Mouse (Mus musculus) cerebellum, adult 18-20 months (tissue): ENCODE results near the gene Pah.
A peak's percentile ranks its signal among the peaks of the same experiment; 100 is the strongest.

Source experiments
- DNase-seq, 2 experiments: peaks; one replicate each; pipeline ENCODE4 v3.0.0; 2021

Gene Pah

DNA sequence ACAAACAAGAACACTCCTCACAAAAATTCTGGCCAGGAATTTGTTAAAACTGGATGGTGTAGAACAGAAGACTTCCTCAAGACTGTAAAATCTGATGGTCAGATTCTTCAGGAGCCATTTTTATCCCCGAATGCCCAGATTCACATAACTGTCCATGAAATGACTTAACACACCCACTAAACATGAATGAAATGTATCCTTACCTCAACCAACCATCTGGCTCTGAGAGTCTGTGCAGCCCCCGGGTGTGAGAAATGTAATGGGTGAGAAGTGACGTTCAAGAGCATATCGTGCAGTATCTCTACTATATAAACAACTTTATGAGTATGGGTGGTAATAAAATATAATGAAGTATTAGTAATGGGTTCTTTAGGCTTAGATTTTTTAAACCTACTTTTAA lies 13.0 kb upstream of the Pah start:
- DNase-seq = no peak

DNA sequence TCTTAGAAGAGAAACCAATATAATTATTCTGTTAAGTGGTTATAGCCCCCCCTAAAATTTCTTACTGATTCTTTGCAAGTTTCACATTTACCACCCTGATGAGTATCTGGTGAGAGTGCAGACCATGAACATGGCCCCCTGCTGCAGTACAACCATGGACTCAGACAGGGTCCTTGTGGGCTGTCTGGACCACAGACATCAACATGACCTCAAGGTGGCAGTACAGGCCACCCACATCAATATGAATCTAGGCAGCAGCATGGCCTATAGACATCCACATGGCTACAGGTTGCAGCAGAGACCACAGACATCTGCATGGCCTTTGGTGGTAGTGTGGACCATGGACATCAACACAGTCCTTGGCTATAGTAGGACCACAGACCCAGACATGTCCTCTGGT lies 8.5 kb upstream of the Pah start:
- no peak for DNase-seq

DNA sequence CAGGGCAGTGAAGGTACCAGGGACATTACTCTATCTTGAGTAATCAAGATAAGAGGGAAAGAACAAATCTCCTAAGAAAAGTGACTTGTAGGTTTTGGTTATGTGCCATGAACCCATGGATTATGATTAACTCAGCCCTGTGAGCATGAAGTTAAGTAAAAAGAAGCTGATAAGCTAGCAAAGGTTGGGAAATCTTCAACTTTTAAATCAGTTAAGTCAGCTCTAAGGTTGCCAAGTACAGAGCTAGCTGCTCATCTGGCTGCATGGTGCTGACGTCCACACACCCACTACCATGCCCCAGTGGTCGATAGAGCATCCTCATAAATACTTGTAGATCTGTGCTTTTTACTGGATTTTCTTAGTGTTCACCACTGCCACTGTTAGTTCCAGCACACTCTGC lies 3.0 kb upstream of the Pah start:
- DNase-seq = no peak

DNA sequence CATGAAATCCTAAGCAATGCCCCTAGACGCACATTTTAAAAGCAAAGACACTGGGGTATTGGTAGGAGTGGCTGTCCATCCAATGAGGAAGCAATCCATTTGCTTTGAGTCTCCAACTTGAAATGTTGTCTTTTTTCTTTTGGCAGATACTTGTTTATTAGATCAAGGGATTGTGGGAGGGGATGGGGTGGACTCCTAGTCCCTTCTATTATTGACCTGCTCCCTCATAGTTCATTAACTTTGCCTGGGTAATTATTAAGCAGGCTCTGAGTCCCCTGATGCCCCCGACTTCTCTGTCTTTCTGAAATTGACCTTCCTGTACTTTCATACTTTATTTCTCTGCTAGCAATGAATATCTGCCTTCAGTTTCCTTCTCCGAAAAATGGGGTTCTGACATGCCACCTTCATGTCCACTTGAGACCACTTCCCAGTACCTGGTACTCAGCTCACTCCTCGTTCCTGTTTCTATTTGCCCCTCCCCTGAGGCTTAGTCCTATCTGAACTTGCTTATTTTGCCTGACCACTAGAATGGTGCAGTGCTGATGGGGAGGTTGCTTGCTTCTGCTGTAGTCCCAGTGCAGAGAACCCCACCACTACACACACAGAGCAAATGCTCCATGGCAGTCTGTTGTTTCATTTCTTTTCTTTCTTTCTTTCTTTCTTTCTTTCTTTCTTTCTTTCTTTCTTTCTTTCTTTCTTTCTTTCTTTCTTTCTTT lies 1.0 kb upstream of the Pah start:
- no peak for DNase-seq

DNA sequence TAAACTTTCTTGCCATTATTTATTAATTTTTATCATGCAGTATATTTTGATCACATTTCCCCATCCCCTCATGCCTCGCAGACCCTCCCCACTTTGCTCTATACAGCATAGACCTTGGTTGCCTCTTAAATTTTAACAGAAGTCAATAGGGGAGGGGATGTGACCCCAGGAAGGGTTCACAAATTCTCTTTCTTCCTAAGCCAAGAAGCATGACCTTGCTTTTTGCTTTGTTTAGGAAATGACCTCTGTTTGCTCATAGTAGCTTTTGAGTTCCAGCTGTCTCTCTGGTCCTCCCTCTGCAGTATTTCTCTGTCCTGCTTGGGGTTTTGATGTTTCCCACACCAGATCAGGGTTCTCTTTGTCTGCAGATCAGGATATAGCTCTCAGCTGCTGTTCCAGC lies 12.6 kb downstream of the Pah start:
- DNase-seq = no peak

DNA sequence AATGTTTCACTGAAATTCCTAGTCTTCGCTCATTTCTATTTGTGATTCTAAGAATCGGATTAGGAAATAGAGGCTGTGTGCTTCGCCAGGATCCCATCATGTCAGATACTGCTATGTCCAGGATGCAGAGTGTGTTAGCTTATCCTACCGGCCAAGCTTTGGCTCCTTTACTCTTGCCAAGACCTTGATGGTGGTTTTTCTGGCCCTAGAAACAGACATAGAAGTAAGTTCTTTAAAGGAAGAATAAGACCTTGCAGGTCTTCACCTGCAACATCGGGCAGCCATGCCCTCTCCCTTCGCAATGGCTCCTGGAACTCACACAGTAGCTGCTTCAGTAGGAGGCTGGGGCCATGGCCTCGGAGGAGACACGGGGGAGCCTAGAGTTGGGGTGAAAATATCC lies 24.2 kb downstream of the Pah start:
- DNase-seq = no peak

DNA sequence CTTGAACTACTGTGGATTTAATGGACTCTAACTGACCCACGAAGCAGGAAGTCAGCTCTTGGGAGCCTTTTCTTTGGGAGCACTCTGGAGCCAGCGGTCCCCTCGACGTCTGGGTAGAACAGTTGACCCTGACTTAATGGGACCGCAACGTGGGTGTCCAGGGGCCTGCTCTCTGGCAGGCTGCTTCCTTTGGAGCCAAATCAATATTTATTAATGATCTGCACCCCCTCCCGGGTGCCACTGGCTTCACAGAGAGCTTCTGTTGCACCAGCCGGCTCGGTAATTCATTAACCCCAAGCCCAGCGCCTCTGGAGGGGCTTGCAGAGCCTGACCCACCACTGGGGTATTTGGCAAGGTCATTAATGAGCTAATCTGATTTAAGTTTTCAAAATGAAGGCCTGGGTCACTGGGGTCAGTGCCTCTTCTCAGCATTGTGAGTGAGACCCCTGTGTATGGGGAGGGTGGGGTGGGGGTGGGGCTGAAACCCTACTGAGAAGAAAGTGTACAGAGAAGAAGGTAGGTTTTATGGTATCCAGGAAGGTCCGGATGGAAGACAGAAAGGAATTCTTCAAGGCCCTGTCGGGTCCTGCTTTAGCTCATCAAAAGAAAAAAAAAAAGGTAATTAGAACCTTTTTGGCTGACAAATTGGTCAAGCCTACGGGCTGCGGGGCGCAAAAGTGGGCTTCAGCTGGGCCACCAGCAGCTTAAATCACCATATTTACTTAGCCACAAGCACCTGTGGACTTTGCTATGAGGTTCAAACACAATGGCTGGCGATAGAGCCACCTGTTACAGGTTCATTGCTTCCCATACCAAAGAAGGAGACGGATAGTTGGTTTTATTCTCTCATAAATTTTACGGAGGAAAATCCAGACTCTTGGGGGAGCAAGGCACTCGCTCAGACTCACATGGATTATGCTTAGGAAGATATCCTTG lies 25.0 kb downstream of the Pah start:
- no peak for DNase-seq

DNA sequence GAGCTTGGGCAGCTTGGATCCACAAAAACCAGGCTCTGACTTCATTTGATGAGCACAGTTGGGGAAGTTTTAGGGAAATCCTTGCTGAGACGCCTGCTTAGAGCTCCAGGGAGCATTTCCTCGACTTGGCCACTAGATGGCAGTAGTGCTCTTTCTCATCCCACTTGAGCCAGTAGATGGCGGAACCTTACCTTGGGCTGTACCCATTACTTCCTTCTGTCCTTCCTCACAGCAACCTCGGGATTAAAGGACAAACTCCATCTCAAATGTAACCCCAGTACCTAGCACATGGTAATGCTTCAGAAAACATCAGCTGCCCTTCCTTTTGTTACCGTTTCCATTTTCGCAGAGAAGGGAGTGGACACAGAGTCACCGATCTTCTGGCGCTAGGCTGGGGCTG lies 31.1 kb downstream of the Pah start:
- DNase-seq = peak; percentile 36 to 47

DNA sequence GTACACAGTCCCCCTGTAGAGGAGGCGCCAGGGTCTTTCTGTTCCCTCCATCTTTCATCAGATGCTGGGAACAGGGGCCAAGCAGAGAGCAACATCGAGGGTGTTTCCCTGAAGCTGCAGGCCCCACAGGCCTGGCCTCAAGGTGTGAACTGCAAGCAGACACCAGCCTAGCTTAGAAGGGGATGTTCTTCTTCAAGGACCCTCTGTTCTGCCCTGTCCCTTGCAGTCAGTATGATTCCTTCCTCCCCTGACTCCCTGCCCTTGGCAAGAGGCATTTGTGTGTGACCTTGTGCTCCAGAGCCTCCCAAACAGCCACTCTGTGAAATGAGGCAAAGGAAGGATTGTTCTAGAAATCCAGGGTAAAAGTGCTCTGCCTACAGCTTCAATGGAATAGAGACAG lies 34.8 kb downstream of the Pah start:
- no peak for DNase-seq

DNA sequence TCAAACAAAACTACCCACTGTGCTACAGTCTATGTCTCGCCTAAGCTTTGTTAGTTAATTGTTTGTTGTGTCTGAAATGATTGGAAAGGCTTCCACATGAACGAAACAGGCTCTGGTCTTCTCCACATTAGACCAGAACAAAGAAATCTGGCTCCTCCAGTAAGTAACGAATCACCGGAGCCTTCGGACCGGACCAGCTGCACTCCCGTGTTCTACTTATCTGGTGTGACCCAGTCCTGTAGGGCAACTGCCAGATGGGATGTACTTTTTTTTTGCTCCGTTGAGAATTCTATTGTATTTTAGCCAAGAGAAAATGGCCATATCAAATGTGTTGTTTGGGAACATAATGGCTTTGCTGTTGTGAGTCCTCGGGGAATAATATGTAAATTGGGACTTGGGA lies 42.2 kb downstream of the Pah start:
- no peak for DNase-seq

DNA sequence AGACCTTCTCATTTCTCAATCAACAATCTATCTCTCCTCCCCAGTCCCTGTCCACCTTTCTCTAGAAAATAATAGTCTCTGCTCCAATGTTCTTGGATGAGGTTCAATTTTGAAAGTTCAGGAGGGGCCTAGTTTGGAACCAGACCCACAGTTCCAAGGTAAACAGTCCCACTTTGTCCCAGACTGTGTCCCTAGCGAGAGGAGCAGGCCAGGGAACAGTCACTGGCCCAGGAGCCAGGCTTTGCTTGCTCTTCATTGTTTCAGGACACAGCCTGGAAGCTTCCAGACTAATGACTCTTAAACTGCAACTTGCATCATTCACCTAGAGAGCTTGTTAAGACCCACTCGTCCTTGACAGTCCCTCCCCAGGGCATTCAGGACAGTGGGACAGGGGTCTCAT lies 44.1 kb downstream of the Pah start:
- no peak for DNase-seq

DNA sequence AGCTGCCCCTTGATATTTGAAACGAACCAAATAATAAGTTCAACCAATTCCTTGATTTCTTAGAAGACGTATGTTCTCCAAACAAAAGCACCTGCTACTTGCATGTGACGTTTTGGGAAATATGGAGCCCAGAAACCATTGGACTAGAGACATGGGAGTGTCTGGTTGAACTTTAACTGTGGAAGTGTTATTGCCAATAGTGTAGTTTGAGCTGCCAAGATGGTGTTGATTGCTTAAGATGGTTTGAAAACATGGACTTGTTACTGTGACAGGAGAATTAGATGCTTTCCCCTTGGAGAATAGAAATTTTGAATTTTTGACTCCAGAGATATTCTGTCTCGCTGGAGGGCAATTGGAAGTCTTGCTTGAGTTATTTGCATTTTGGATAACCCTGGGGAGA lies 50.9 kb downstream of the Pah start:
- DNase-seq = no peak

DNA sequence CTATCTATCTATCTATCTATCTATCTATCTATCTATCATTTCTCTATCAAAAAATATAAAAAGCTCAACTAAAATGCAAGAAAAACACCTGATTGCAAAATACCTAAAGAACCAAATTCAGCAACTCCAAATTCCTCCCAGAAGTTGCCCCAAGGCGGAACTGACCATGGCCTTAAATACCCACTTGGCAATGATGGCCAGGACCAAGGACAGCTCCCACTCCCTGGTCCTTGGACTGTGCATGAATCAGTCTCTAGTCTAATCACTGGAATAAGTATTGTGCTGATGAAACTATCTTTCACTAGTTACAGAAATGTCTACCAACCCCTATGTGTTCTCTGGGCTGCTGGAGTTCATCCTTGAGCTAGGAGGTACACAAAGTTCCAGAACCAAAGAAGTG lies 65.1 kb downstream of the Pah start:
- no peak for DNase-seq

DNA sequence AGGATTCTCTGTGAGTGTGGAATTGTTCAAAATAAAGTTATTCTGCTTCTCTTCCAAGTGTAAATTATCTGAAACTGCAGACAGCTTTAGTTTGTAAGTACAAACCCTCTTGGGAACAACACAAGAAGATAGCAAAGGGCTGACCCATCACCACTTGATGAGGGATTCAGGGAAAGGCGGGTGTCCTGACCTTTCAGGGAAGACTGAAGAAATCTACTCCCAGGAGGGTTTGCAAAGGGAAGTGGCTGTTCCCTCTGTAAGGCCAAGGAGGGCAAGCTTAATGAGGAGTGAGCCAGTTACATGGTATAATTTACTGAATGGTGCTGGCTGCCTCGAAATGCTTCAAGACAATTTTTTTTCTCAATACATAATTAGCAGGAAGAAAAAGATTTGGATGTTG lies 72.3 kb downstream of the Pah start:
- no peak for DNase-seq

DNA sequence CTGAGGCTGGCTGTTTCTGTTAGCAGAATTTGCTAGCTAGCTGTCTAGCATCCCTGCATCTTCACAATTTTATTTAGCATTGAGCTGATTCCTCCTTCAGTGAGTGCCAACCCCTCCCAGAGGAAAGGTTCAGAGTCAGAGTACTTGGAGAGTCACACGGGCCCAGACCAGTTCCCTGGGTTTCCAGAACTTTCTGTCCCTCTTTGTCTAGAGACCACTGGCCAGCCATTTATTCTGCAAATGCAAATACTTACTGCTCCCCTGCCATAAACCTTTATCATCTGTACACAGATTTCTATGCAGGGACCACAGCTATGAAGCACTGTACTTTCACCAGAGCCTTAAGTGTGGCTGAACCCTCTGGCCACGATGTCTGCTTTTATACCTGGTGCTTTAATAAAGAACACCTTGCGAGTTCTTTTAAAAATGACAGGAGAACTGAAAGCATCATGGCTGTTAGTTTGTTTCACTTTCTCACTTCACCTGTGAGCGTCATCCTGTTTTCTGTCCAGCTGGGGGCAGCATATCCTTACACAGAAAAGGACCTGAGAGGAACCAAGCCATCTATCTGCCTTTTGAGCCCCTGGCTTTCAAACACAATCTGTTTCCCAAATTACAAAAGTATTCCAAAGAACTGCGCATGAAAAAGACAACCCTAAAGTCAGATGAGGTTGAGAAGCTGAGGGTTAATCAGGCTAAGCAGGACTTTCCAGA lies 74.9 kb downstream of the Pah start:
- DNase-seq = peak; percentile 18 to 32

DNA sequence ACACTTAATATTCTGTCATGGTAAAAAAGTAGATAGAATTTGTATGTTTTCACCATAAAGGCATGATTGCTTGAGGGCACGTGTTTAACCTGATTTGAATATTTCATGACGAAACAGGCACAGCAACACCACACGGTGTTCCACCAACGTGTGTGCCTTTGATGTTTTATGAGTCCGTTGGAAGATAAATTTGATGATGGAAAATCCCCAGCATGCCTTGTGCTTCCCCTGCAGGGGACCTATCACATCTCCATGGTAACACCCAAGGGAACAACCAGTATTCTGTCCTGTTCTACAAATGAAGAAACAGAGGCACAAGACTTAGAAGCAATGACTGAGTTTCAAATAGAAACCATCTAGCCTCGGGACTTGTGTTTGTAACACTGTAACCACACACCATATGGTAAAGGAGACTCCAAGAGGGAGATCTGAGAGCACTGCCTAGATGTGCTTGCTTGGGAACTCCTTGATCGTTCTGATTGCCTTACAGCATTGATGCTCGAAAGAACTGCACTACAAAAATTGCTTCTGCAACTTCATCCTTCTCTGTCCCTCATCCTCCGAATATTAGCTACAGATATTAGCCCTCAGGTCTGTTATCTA lies 75.6 kb downstream of the Pah start:
- no peak for DNase-seq

DNA sequence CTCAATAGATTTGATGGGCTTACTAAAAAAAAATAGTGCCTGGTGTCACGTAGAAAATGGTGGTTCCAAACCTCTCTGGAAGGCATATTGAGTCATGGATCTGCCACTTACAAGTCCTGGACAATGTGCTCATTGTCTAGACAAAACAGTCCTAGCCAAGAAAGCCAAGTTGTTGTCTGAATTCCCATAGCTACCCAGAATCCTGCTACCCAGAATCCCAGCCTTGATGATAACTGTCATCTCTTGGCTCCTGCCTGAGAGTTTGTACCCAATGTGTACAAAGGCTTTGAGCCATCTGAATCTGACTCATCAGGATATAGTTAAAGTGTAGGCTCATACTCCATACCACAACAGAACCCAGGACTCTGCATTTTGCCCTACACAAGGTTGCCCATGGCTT lies 80.6 kb downstream of the Pah start:
- DNase-seq = no peak

DNA sequence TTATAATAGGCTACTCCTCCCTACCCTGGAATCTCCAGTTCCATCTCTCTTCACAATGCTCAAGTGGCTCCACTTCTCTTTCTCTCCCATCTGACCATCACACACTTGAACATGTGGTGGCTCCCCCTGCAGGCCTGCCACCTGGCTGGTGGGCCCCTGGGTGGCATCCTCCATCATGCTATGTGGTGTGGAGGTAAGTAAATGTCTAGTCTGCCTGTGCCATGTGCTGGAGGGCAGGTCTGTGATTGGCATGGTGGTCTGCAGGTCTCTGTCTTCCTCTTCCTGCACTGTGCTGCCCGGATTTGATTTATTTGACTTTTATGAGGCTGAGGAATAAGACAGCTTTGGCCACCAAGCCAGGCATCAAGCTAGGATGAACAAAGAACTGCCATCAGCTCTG lies 103.6 kb downstream of the Pah start:
- DNase-seq = no peak
